Mouse (Mus musculus) midbrain, embryonic 15.5 days (tissue): ENCODE measurements around the gene Ucp1. TPM values are rescaled to one million over a fixed set of nuclear protein-coding genes. Genes with fewer than 3 reads are reported as not detected.
"Not testable (repeated sequence)": the region's sequence is repeated elsewhere in the genome, so short reads cannot be mapped to it uniquely, and the experiment has no call there.

Source experiments
- ATAC-seq: fragments of 200-750 bp; cut with Nextera tagmentation; replicated peaks from 2 replicates; pipeline ENCODE4 v1.8.0; 2017; ENCODE audit warnings: moderate TSS enrichment
- H3K27ac ChIP-seq: fragments of 300-500 bp; sonication (generic); 2 replicates; pipeline ENCODE4 v1.5.1; 2015; ENCODE audit warnings: mild to moderate bottlenecking, inconsistent platforms
- H3K27me3 ChIP-seq: fragments of 300-500 bp; sonication (generic); replicated peaks from 2 replicates; pipeline ENCODE4 v1.6.1; 2015; ENCODE audit warnings: inconsistent platforms
- H3K36me3 ChIP-seq: fragments of 300-500 bp; sonication (generic); replicated peaks from 2 replicates; pipeline ENCODE4 v1.6.1; 2015; ENCODE audit warnings: inconsistent platforms
- H3K4me1 ChIP-seq: fragments of 300-500 bp; sonication (generic); 2 replicates; pipeline ENCODE4 v1.6.1; 2015; ENCODE audit warnings: inconsistent platforms
- H3K4me2 ChIP-seq: fragments of 300-500 bp; sonication (generic); 2 replicates; pipeline ENCODE4 v1.6.1; 2015; ENCODE audit warnings: inconsistent platforms, mild to moderate bottlenecking, moderate library complexity
- H3K4me3 ChIP-seq: fragments of 300-500 bp; sonication (generic); 2 replicates; pipeline ENCODE4 v1.5.1; 2015; ENCODE audit warnings: mild to moderate bottlenecking, inconsistent platforms
- H3K9ac ChIP-seq: fragments of 300-500 bp; sonication (generic); 2 replicates; pipeline ENCODE4 v1.6.1; 2015; ENCODE audit warnings: mild to moderate bottlenecking, inconsistent platforms
- H3K9me3 ChIP-seq: fragments of 300-500 bp; sonication (generic); 2 replicates; pipeline ENCODE4 v1.6.1; 2016; ENCODE audit warnings: inconsistent platforms
- WGBS: fragments of 180-500 bp; shearing (Covaris S2); methylation state at CpG from one replicate; pipeline ENCODE4 v1.1.7; 2015; ENCODE audit warnings: mixed read lengths; 5-methylcytosine and 5-hydroxymethylcytosine counted together
- polyA plus RNA-seq: library from polyadenylated mRNA; unstranded; fragments of >200 nt; fragmentation: Nextera tagmentation; extraction: Ambion mirVana; gene quantifications from 2 replicates; pipeline ENCODE4 v1.2.1, GENCODE M21; 2015

Ucp1 gene
- polyA plus RNA-seq, 1 experiment from 2014 or later = 0.10 TPM

GRCm38 (mm10) chr8:83297375-83297774, 7.2 kb downstream of the Ucp1 start:
- H3K4me2 ChIP-seq = no peak overlapping the region
- H3K4me3 ChIP-seq = no peak overlapping the region
- H3K27ac ChIP-seq = no peak overlapping the region
- no peaks in the 10 kb centered on the region for H3K27me3 ChIP-seq
- 86% methylated on average over 4 of the region's 4 CpGs for WGBS
- no peak for ATAC-seq
- no peaks in the 10 kb centered on the region for H3K36me3 ChIP-seq
- H3K4me1 ChIP-seq = no peaks in the 10 kb centered on the region
- H3K9ac ChIP-seq = no peak overlapping the region
- no peaks in the 10 kb centered on the region for H3K9me3 ChIP-seq

- Histone ChIP-seq H3K27ac (no peak overlapping the region), H3K4me2 (no peak overlapping the region), H3K9ac (no peak overlapping the region), H3K4me1 (no peaks in the 10 kb centered on the region), H3K9me3 (no peaks in the 10 kb centered on the region), H3K4me3 (no peak overlapping the region), H3K36me3 (no peaks in the 10 kb centered on the region), H3K27me3 (no peaks in the 10 kb centered on the region)
- 50% methylated on average over 1 of the region's 1 CpGs for WGBS
- ATAC-seq = no peak
Measured at GRCm38 (mm10) chr8:83300135-83300534, 10.0 kb downstream of the Ucp1 start.

- Histone ChIP-seq H3K9me3 (no peaks in the 10 kb centered on the region), H3K4me3 (no peak overlapping the region), H3K27me3 (no peaks in the 10 kb centered on the region), H3K4me1 (no peaks in the 10 kb centered on the region), H3K4me2 (no peak overlapping the region), H3K9ac (no peak overlapping the region), H3K27ac (no peak overlapping the region), H3K36me3 (no peaks in the 10 kb centered on the region)
- 91% methylated on average over 1 of the region's 1 CpGs for WGBS
- no peak for ATAC-seq
Measured at GRCm38 (mm10) chr8:83304946-83305345, 14.8 kb downstream of the Ucp1 start.

GRCm38 (mm10) chr8:83309836-83310235, 19.7 kb downstream of the Ucp1 start:
- H3K27ac ChIP-seq = no peak overlapping the region
- no peaks in the 10 kb centered on the region for H3K9me3 ChIP-seq
- no peaks in the 10 kb centered on the region for H3K4me1 ChIP-seq
- no peak overlapping the region for H3K9ac ChIP-seq
- H3K4me3 ChIP-seq = no peak overlapping the region
- H3K27me3 ChIP-seq = no peaks in the 10 kb centered on the region
- 91% methylated on average over 6 of the region's 6 CpGs for WGBS
- no peaks in the 10 kb centered on the region for H3K36me3 ChIP-seq
- ATAC-seq = no peak
- no peak overlapping the region for H3K4me2 ChIP-seq

- WGBS = 88% methylated on average over 4 of the region's 4 CpGs
- H3K36me3 ChIP-seq = peaks cover 32% of the 10 kb centered on the region; the same call in 1 of the 2 replicates
Measured at GRCm38 (mm10) chr8:83315084-83315483, 24.9 kb downstream of the Ucp1 start.

GRCm38 (mm10) chr8:83315691-83316090, 25.5 kb downstream of the Ucp1 start:
- Histone ChIP-seq H3K4me2 (no peak overlapping the region), H3K4me3 (no peak overlapping the region), H3K27me3 (no peaks in the 10 kb centered on the region), H3K9me3 (no peaks in the 10 kb centered on the region), H3K4me1 (no peaks in the 10 kb centered on the region), H3K27ac (no peak overlapping the region), H3K9ac (no peak overlapping the region), H3K36me3 (peaks cover 37% of the 10 kb centered on the region; the same call in 1 of the 2 replicates)
- no peak for ATAC-seq
- WGBS = 86% methylated on average over 2 of the region's 2 CpGs

More at GRCm38 (mm10) chr8:83315084-83315483, 24.9 kb downstream of the Ucp1 start:
- H3K9me3 ChIP-seq, H3K27ac ChIP-seq, H3K4me3 ChIP-seq, H3K9ac ChIP-seq, H3K27me3 ChIP-seq, H3K4me2 ChIP-seq, H3K4me1 ChIP-seq, ATAC-seq: not testable (repeated sequence)

GRCm38 (mm10) chr8:83320543-83320942, 30.4 kb downstream of the Ucp1 start:
- Histone ChIP-seq H3K4me2 (no peak overlapping the region), H3K36me3 (peaks cover 47% of the 10 kb centered on the region; the same call in 1 of the 2 replicates), H3K4me3 (no peak overlapping the region), H3K9ac (no peak overlapping the region), H3K9me3 (no peaks in the 10 kb centered on the region), H3K27ac (no peak overlapping the region), H3K27me3 (no peaks in the 10 kb centered on the region), H3K4me1 (no peaks in the 10 kb centered on the region)
- no peak for ATAC-seq
- 48% methylated on average over 3 of the region's 3 CpGs for WGBS

- 92% methylated on average over 6 of the region's 6 CpGs for WGBS
Measured at GRCm38 (mm10) chr8:83322374-83322773, 32.2 kb downstream of the Ucp1 start.

GRCm38 (mm10) chr8:83323056-83323455, 32.9 kb downstream of the Ucp1 start:
- WGBS = 81% methylated on average over 2 of the region's 2 CpGs
- peaks cover 32% of the 10 kb centered on the region; the same call in 1 of the 2 replicates for H3K36me3 ChIP-seq

More at GRCm38 (mm10) chr8:83322374-83322773, 32.2 kb downstream of the Ucp1 start:
- Histone ChIP-seq H3K27ac (no peak overlapping the region), H3K36me3 (peaks cover 34% of the 10 kb centered on the region; the same call in 1 of the 2 replicates), H3K4me3 (no peak overlapping the region), H3K9ac (no peak overlapping the region), H3K27me3 (no peaks in the 10 kb centered on the region), H3K9me3 (no peaks in the 10 kb centered on the region), H3K4me1 (no peaks in the 10 kb centered on the region), H3K4me2 (no peak overlapping the region)
- no peak for ATAC-seq

GRCm38 (mm10) chr8:83327889-83328288, 37.7 kb downstream of the Ucp1 start:
- Histone ChIP-seq H3K27me3 (no peaks in the 10 kb centered on the region), H3K4me3 (no peak overlapping the region), H3K4me2 (no peak overlapping the region), H3K27ac (no peak overlapping the region), H3K4me1 (peaks cover 22% of the 10 kb centered on the region), H3K9me3 (no peaks in the 10 kb centered on the region), H3K9ac (no peak overlapping the region), H3K36me3 (peaks cover 15% of the 10 kb centered on the region; the same call in 1 of the 2 replicates)
- 94% methylated on average over 5 of the region's 5 CpGs for WGBS
- no peak for ATAC-seq

More at GRCm38 (mm10) chr8:83323056-83323455, 32.9 kb downstream of the Ucp1 start:
- Histone ChIP-seq H3K9me3 (no peaks in the 10 kb centered on the region), H3K4me2 (no peak overlapping the region), H3K9ac (no peak overlapping the region), H3K27me3 (no peaks in the 10 kb centered on the region), H3K27ac (no peak overlapping the region), H3K4me3 (no peak overlapping the region), H3K4me1 (no peaks in the 10 kb centered on the region)
- ATAC-seq = no peak

- 6% methylated on average over 7 of the region's 7 CpGs for WGBS
- Histone ChIP-seq H3K27me3 (no peaks in the 10 kb centered on the region), H3K27ac (peak overlapping the region; percentile 78), H3K9me3 (no peaks in the 10 kb centered on the region), H3K4me1 (peaks cover 24% of the 10 kb centered on the region), H3K36me3 (peaks cover 12% of the 10 kb centered on the region; the same call in 1 of the 2 replicates), H3K9ac (peak overlapping the region; percentile 64), H3K4me2 (peak overlapping the region; percentile 80), H3K4me3 (peak overlapping the region; percentile 66)
- peak; percentile 25; the same call in 1 of the 2 replicates for ATAC-seq
Measured at GRCm38 (mm10) chr8:83331567-83331898, 41.4 kb downstream of the Ucp1 start.

- under 1% methylated on average over 85 of the region's 85 CpGs for WGBS
- peak within 1 kb of the TSS; percentile 66 for H3K4me3 ChIP-seq
- H3K9me3 ChIP-seq = no peaks in the 10 kb centered on the region
- peaks cover 24% of the 10 kb centered on the region for H3K4me1 ChIP-seq
- peak within 1 kb of the TSS; percentile 80 for H3K4me2 ChIP-seq
- H3K27me3 ChIP-seq = no peaks in the 10 kb centered on the region
- ATAC-seq = peak; percentile 99
- peaks cover 10% of the 10 kb centered on the region; the same call in 1 of the 2 replicates for H3K36me3 ChIP-seq
- H3K27ac ChIP-seq = peak within 1 kb of the TSS; percentile 78
- H3K9ac ChIP-seq = peak within 1 kb of the TSS; percentile 64
Measured at GRCm38 (mm10) chr8:83331899-83332697, 41.9 kb downstream of the Ucp1 start, which contains the start of gene Elmod2. Gene Elmod2, minus strand, starts transcription at chr8:83332486.
